ENCODE assay signal across 9 mouse cellular contexts in the genomic region with DNA sequence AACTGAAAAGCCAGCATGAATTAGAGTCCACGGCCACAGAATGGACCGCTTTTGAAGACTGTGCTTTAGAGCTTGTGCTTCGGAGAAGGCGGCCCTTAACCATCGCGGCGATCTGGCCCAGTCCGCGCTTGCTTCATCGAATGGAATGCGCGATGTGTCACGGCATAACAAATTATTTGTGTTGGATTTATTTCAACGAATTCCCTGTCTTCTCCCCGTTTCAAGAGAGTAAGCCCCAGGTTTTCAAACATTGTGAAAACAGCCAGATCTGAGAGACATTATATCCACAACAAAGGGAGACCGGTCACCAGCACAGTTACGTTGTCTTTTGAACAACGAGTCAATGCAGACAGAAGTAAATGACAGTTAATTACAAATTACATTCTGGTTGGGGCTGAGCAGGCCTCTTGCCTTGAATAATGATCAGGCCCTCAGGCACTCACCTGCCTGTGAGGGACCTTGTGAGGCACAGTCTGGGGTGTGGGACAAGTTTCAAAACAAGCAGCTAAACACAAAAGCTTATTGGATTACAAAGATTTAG.
A peak's percentile ranks its signal among the peaks of the same experiment; 100 is the strongest.
DNase-seq lines count a peak whose midpoint lies in the region; ATAC-seq and TF ChIP-seq lines count a peak whose summit lies in the region.
"Had no signal": no experiment of that assay in that cellular context is flagged by ENCODE, and none has a peak within 500 bp of the region (broad histone marks: within the 10 kb centered on the region; RNA-seq: fewer than 3 reads in every experiment).

No protein-coding gene starts in this region.

- DNase-seq in neural tube, embryonic 11.5 days (ENCODE audit: low spot score): peak; percentile 40
- no peak for DNase-seq in neural tube, embryonic 10.5 days (ENCODE audit: extremely low spot score, low spot score)
- DNase-seq in hindbrain, embryonic 10.5 days (ENCODE audit: low spot score): peak; percentile 24
- DNase-seq in lung, embryonic 14.5 days: peak; percentile 68
- DNase-seq in layer of hippocampus, adult 9-10 months (ENCODE audit: low spot score): no peak
- DNase-seq in adrenal gland, adult 18-20 months (ENCODE audit: low spot score in 2 of 2): no peak
- no peak for DNase-seq in layer of hippocampus, adult 9-11 months
- DNase-seq: cerebellum, adult 9-11 months had no signal

- H3K27me3 ChIP-seq in neural tube, embryonic 11.5 days (ENCODE audit: control insufficient read depth, insufficient read depth, low read length): no peaks in the 10 kb centered on the region
- H3K27me3 ChIP-seq in hindbrain, embryonic 10.5 days (ENCODE audit: insufficient read depth, poor library complexity, severe bottlenecking): peaks cover 43% of the 10 kb centered on the region
- H3K27me3 ChIP-seq in lung, embryonic 14.5 days (ENCODE audit: insufficient read depth, low read length): no peaks in the 10 kb centered on the region
- H3K27me3 ChIP-seq in neural tube, embryonic 13.5 days: peaks cover 56% of the 10 kb centered on the region

- ATAC-seq in neural tube, embryonic 11.5 days (ENCODE audit: insufficient read depth, low FRiP score, low TSS enrichment): peak; percentile 72; the same call in 1 of the 2 replicates
- ATAC-seq in lung, embryonic 14.5 days (ENCODE audit: insufficient read depth): peak; percentile 81; the same call in 1 of the 2 replicates
- no peak; the same call in 1 of the 2 replicates for ATAC-seq in neural tube, embryonic 13.5 days (ENCODE audit: low read depth)

- no peak overlapping the region; the same call in none of the 2 replicates for H3K4me2 ChIP-seq in neural tube, embryonic 11.5 days (ENCODE audit: low read depth)
- peak overlapping the region; percentile 26; the same call in 1 of the 2 replicates for H3K4me2 ChIP-seq in lung, embryonic 14.5 days
- H3K4me2 ChIP-seq in neural tube, embryonic 13.5 days: peak overlapping the region; percentile 25

- H3K27ac ChIP-seq in neural tube, embryonic 11.5 days (ENCODE audit: low read depth, low read length): no peak overlapping the region
- H3K27ac ChIP-seq in hindbrain, embryonic 10.5 days: peak overlapping the region; percentile 20; the same call in 1 of the 2 replicates
- no peak overlapping the region; the same call in 1 of the 2 replicates for H3K27ac ChIP-seq in lung, embryonic 14.5 days (ENCODE audit: low read depth)
- no peak overlapping the region for H3K27ac ChIP-seq in neural tube, embryonic 13.5 days (replicated peaks)

- H3K36me3 ChIP-seq in neural tube, embryonic 11.5 days (ENCODE audit: control insufficient read depth, insufficient read depth, low read length): no peaks in the 10 kb centered on the region
- H3K36me3 ChIP-seq in hindbrain, embryonic 10.5 days: no peaks in the 10 kb centered on the region
- H3K36me3 ChIP-seq in lung, embryonic 14.5 days (ENCODE audit: insufficient read depth): no peaks in the 10 kb centered on the region
- no peaks in the 10 kb centered on the region for H3K36me3 ChIP-seq in neural tube, embryonic 13.5 days

- no peak for TF ChIP-seq CTCF in lung, embryonic 14.5 days (IDR thresholded peaks at IDR 0.05; ENCODE audit: low read depth)

- H3K9ac ChIP-seq in neural tube, embryonic 11.5 days (ENCODE audit: low read length): no peak overlapping the region
- H3K9ac ChIP-seq in lung, embryonic 14.5 days: no peak overlapping the region
- no peak overlapping the region for H3K9ac ChIP-seq in neural tube, embryonic 13.5 days

- WGBS in neural tube, embryonic 11.5 days: 51% methylated on average over 18 of the region's 18 CpGs
- WGBS in hindbrain, embryonic 10.5 days: 37% methylated on average over 18 of the region's 18 CpGs
- 35% methylated on average over 18 of the region's 18 CpGs for WGBS in lung, embryonic 14.5 days
- 29% methylated on average over 18 of the region's 18 CpGs for WGBS in neural tube, embryonic 13.5 days

- H3K9me3 ChIP-seq in neural tube, embryonic 11.5 days (ENCODE audit: control insufficient read depth, low read length): no peaks in the 10 kb centered on the region
- H3K9me3 ChIP-seq in hindbrain, embryonic 10.5 days: no peaks in the 10 kb centered on the region
- H3K9me3 ChIP-seq in lung, embryonic 14.5 days (ENCODE audit: low read depth, low read length): no peaks in the 10 kb centered on the region
- H3K9me3 ChIP-seq in neural tube, embryonic 13.5 days: no peaks in the 10 kb centered on the region

- H3K4me1 ChIP-seq in neural tube, embryonic 11.5 days (ENCODE audit: control insufficient read depth, insufficient read depth, low read length): no peaks in the 10 kb centered on the region
- H3K4me1 ChIP-seq in hindbrain, embryonic 10.5 days (replicated peaks): peaks cover 26% of the 10 kb centered on the region
- no peaks in the 10 kb centered on the region for H3K4me1 ChIP-seq in lung, embryonic 14.5 days (ENCODE audit: insufficient read depth)
- peaks cover 12% of the 10 kb centered on the region for H3K4me1 ChIP-seq in neural tube, embryonic 13.5 days (replicated peaks)

- H3K4me3 ChIP-seq in neural tube, embryonic 11.5 days (ENCODE audit: low read depth, low read length): no peak overlapping the region
- H3K4me3 ChIP-seq in hindbrain, embryonic 10.5 days: peak overlapping the region; percentile 16; the same call in 1 of the 2 replicates
- H3K4me3 ChIP-seq in lung, embryonic 14.5 days (ENCODE audit: low read depth, low read length): no peak overlapping the region
- H3K4me3 ChIP-seq in neural tube, embryonic 13.5 days: no peak overlapping the region

Comparison
In these comparisons a context has a peak if more than half of its experiments do, and no peak if none do; other contexts are left out.
1. DNase-seq: peak in neural tube, embryonic 11.5 days (single experiment), hindbrain, embryonic 10.5 days (single experiment) and lung, embryonic 14.5 days (single experiment); none in neural tube, embryonic 10.5 days (single experiment), layer of hippocampus, adult 9-10 months (single experiment), adrenal gland, adult 18-20 months (0 of 2) and layer of hippocampus, adult 9-11 months (single experiment).